Mouse (Mus musculus) lung, adult 2 months (tissue): ENCODE data around the gene Capn2.

Source experiments
- CTCF ChIP-seq: fragments of 200-500 bp; IDR thresholded peaks from 2 replicates; pipeline ENCODE4 v1.5.1; 2011; ENCODE audit warnings: mild to moderate bottlenecking, low read length, control low read depth; ENCODE audit not compliant: insufficient read depth
- POLR2A ChIP-seq: fragments of 200-500 bp; IDR thresholded peaks from 2 replicates; pipeline ENCODE4 v1.6.1; 2011; ENCODE audit warnings: low read depth, mild to moderate bottlenecking, control low read depth, low read length, borderline replicate concordance; ENCODE audit errors: extremely low read depth

DNA sequence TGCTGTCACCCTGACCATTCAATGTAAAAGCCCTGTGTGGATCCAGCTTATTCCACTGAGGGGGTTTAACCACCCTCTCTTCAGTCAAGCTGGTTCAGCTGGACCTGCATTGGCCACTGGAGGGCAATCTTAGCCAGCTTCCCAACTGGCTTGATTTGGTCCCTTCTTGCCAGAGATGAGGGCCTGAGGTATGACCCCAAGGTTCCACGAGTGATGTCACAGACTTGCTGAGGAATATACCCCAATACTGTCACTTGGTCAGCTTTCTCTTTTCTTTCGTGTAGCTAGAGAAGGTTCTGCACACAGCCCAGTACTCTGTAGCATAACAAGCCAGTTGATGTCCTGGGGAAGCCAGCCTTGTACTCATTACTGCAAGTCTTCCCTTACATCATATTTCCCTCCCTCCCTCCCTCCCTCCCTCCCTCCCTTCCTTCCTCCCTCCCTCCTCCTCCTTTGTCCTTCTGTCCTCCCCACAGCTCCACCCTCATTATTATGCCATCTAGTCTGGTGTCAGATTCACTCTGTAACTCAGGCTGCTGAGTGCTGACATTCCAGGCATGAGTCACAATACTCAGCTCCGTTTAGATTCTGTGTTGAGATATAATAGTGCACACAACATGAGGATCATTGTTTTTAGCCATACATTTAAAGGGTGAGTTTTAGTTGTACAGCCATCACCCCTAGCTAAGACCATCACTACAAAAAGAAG, 43.1 kb upstream of the Capn2 start:
- TF ChIP-seq POLR2A (no peak), CTCF (peak; percentile 80)
